Mouse (Mus musculus): Measurements from ENCODE around the gene Pgf.

Pgf gene

DNA sequence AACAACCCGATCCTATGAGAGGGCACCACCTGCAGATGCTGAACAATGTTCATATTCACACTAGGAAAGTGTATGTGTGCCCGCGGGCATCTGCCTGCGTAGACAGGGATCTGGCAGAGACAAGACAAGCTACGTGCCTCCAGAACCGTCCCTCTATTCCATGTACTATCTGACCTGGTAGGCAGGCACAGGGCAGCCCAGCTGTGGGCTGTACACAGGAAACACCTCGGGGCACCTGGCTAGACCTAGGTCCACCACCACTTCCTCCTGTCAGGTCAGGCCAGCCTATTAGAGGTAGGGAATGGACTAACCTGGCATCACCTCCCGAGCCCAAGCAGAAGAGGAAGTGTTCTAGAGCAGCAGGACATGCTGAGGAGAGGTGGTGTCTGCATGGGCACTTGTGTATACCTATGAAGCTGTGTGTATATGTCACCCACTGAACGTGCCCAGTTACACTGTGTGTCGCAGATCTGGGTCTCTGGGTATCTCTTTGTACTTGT lies at the start of gene Pgf:
Pgf (minus strand) TSS at position 51 of the 500 bp plus-strand sequence.
- DNase-seq (ENCODE audit: extremely low read depth, insufficient read length, low spot score): no peak

DNA sequence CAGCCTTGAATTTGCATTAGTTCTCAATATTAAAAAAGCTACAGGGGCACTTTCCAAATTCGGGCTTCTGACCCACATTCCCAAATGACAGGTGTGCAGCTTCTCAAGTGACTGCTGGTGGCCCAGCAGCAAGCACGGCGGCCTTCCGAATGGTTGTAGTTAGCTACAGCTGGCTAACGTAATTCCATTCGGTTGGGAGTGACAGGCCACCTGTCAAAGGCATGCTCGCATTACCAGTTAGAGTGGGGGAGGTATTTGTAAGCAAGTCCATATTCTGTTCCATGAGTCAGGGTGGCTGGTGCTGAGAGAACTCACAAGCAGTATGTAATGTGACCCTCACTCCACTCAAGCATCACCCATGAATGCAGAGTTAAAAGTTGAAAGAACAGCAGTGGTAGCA lies 49.6 kb upstream of the Pgf start:
- DNase-seq (ENCODE audit: extremely low read depth, insufficient read length, low spot score): no peak

DNA sequence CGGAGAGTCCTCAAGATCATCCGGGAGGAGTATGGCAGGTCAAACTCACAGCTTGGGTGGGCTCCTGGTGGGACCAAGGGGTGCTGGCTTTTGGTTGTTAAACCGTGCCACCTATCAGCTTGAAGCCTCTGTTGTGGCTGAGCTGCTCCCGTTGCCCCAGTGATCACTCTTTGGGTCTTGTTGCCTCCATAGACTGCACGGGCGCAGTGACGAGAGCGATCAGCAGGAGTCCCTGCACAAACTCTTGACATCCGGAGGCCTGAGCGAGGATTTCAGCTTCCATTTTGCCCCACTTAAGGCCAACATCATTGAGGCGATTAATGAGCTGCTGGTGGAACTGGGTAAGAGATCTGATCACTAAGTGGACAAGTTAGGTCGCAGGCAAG lies 42.3 kb upstream of the Pgf start:
- DNase-seq (ENCODE audit: extremely low read depth, insufficient read length, low spot score): no peak

DNA sequence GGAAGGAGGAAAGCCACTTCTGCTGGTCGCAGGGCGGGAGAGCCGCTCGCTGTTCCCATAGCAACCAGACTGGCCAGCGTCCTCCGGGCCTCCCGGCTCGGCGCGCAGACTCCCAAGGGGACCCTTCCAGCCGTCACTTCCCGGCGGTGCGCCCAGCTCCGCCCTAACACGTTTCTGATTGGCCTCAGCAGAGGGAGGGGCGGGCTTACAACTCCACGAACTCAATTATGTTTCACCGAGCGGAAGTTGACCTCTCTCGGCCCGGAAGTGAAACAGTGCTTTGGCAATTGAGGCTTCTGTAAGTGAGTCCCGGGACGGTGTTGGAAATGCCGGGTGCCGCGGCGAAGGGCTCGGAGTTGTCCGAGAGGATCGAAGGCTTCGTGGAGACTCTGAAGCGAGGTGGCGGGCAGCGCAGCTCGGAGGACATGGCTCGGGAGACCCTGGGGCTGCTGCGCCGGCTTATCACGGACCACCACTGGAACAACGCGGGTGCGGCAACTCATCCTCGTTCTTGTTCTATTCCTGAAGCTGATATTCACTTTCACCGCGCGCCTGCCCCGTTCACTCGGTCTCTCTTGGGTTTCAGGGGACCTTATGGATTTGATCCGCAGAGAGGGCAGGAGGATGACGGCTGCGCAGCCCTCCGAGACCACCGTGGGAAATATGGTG lies 41.8 kb upstream of the Pgf start, which contains the start of gene Eif2b2:
Eif2b2 (plus strand) TSS at position 246 of the 669 bp plus-strand sequence.
- DNase-seq (ENCODE audit: extremely low read depth, insufficient read length, low spot score): peak; percentile 98

DNA sequence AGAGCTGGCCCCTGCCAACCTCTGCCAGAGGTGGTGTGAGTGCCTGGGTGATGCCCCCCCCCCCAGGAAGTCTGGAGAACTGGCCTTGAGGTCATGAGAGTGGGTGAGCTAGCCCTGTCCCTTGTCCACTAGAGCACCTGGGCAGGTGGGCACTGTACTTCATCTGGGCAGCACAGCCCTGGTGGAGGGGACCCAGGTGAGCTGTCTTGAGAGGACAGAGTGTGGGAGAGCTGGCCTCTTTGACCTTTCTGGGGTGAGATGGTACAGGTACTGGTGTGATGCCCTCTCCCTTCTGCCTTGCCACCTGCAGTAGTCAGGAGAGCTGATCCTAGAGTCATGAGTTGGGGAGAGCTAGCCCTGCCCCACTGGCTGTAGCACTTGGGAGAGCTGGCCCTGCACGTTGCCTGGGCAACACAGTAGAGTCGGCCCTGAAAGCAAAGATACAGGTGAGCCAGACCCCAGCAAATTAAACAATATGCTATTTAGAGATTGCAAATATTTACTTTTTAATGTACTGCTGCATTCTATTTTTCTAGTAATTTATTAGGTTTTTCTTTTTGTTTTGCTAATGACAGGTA lies 40.2 kb upstream of the Pgf start:
- DNase-seq (ENCODE audit: extremely low read depth, insufficient read length, low spot score): no peak

DNA sequence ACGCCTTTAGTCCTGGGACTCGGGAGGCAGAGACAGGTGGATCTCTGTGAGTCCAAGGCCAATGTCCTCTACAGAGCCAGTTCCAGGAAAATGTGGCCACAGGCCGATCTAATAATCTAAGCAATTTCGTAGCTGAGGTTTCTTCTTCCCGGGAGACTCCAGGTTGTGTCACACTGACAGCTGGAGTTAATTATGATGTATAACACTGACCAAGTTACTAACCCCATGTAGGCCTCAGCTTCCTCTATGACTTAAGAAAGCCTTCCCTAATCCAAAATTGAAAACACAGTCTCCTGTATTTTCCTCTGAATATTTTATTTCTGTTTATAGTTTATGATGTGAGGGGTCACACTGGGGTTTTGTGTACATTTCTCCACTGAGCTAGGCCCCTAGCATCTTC lies 37.4 kb upstream of the Pgf start:
- DNase-seq (ENCODE audit: extremely low read depth, insufficient read length, low spot score): no peak

DNA sequence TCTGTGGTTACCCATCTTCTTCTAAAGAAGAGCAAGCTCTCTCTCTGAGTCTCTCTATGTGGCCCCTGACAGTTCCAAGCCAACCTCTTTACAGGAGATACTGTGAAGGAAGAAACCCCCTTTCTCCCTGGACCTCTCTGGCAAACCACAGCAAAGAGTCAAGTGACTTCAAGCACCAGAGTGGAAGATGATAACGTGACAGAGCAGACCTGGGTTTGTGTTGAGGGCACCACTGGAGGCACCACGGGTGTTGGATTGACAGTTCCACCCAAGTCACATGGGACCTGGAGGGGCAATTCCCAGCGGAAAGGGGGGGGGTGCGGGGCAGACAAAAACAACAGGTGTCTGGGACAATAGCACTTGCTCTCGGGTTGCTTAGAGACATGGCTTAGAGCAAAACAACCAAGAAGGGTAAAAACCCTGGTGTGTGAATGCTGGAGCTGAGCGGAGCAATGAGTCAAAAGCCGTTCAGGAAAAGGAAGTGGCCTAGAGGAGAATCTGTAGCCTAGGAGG lies 31.2 kb upstream of the Pgf start:
- no peak for DNase-seq (ENCODE audit: extremely low read depth, insufficient read length, low spot score)

DNA sequence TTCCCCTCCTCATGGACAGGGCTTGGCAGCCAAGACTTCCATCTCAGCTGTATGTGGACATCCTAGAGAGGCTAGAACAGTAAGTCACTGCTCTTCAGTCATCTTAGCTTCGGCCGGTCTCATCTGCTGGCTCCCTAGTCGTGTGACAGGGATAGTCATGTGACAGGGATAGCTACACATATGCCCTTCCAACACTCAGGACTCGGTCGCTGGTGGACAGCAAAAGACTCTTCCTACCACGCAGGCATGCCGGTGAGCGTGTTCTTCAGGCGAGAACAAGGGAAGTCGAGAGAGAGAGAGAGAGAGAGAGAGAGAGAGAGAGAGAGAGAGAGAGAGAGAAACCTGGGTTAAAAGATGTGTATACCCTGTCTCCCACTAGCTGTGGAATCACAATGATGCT lies 27.8 kb upstream of the Pgf start:
- no peak for DNase-seq (ENCODE audit: extremely low read depth, insufficient read length, low spot score)

DNA sequence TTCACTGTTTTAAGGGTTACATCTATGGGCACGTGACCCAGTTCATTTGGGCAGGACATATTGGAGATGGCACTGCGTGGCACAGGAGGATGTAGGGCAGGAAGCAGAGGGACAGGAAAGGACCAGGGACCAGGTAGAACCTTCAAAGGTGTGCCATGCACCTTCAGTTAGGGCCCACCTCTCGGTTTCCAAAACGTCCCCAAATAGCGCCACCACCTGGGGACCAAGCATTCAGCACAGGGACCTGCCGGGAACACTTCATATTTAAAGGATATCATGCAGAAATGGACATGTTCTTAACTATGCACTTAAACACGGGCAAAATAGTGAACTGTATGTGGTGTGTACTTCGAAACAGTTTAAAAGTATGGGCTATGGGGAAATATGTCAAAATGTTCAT lies 26.5 kb upstream of the Pgf start:
- no peak for DNase-seq (ENCODE audit: extremely low read depth, insufficient read length, low spot score)

DNA sequence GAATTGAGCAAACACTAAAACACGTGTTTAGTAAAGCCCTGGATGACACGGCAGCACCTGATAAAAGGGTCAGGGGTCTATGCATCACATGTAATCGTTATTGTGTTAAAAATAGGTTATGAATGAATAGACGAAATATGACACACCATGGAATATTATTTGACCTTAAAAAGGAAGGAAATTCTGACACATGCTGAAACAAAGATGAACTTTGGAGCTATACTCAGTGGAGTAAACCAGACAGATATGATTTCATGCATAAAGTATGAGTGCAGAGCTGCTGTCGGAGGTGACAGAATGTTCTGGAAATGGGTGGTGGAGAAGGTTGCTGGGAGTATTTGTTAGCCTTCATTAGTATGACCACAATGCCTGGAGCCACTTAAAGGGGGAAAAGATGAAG lies 26.1 kb upstream of the Pgf start:
- no peak for DNase-seq (ENCODE audit: extremely low read depth, insufficient read length, low spot score)

DNA sequence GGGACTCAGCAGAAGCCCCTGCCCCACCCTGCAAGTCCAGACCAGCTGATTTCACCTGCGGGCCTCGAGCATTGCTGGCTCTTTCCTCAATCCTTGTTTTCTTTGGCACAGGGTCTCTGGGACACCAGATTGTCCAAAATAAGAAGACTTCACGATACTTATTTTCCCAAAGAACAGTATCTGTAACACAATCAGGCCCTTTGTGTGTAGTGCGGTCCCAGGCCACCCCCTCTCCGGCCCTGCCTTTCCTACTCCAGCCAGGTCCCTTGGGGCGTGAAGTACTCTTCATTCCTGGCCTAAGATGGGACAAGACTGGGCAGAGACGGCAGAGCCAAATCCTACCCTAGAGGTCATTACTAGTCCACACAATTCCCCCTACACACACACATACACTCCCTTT lies 24.6 kb upstream of the Pgf start:
- peak; percentile 82 for DNase-seq (ENCODE audit: extremely low read depth, insufficient read length, low spot score)

DNA sequence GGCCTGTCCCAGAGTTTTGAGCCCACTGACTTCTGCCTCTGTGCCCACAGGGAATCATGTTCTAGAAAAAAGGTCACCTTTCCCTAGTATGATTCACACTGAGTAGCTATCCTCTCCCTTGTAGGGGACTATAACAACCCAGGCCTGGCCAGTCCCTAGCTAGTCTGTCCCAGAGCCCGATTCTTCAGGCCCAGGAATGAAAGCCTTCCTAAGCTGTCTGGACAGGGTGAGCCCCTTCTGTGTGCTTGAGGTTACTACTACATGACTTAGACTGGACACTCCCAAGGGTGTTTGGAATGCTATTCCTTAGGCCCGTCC lies 24.2 kb upstream of the Pgf start:
- no peak for DNase-seq (ENCODE audit: extremely low read depth, insufficient read length, low spot score)

DNA sequence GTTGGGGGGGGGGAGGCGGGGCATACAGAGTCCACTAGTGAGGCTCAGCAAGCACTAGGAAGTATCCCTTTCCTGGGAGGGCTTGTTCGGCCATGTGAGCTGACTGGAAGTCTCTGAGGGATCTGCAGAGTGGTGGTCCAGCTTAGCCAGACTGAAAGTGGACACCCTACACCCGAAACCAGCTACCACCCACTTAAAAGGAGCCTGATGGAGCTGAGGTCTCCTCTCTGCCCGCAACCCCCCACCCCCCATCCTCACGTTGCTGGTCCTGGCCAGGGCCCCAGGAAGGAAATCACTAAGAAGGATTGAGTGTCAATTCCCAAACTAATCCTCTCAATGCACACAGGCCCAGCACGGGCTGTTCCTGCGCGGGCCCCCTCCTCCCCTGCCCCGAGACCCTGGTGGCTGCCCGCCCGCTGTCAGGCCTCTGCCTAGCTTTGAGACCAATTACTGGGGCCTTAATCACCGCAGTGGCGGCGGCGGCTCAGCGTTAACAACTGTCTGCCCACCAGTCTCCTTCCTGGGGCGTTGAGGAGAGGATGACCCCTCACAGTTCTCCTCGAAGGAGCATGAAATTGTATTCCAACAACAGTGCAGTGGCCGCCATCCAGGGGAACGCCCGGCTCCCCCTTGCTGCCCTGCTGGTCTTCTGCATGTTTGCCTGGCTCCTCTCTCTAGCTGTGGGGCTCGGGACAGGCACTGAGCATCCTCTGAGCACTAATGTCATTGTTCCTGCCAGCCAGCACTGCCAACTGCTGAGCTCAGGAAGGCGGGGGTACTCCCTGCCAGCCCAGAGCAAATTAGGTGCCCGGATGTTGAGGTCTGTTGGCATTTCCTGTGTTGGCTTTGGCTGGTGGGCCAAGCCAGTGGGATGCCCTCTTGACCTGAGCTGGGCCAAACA lies 23.6 kb upstream of the Pgf start:
- DNase-seq (ENCODE audit: extremely low read depth, insufficient read length, low spot score): peak; percentile 91

DNA sequence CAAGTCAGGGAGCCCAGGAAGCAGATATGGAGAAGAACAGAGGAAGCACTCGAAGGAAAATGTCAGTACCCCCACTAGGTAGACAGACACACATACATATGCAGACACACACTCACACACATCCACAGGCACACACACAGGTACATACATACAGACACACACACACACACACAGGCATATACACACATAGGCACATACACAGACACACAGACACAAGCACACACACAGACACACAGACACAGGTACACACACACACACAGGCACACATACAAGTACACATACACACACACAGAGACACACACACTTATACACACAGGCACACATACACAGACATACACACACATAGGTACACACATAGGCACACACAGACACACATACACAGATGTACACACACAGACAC lies 22.4 kb upstream of the Pgf start:
- no peak for DNase-seq (ENCODE audit: extremely low read depth, insufficient read length, low spot score)

DNA sequence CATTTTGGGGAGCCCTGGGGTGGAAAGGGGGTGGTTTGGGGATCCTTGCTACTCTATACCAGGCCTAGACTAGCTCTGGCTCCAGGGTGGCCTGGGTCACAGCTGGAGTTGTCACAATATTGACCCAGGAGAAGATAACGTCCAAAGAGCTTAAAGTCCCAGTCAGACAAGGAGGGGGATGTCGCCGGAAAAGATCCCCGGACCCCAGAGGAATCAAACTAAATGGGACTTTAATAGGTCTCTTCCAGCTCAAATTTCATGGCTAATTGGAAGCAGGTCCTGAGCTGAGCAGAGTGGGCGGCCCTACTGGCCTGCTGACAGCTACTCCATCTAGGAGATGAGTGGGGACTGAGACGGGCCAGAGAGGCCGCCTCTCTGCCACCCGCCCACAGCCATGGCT lies 20.3 kb upstream of the Pgf start:
- no peak for DNase-seq (ENCODE audit: extremely low read depth, insufficient read length, low spot score)

DNA sequence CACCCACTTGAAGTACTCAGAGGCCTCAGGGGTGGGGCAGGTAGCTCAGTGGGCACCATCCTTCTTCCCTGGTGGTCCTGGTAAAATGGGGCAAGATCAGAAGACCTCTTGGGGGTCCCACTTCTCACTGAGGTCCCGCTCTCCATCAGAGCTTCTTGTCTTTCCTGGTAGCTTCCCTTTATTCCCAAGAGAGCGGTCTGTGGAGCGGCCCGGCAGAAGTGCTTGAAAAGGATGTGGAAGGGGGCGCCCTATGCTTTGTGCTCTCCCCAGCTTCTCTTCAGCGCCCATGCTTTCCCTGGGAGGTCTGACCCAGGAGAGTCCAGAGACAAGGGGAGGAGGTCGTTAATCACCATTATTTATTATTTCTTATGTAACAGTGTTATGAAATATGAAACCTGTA lies 19.8 kb upstream of the Pgf start:
- DNase-seq (ENCODE audit: extremely low read depth, insufficient read length, low spot score): no peak

DNA sequence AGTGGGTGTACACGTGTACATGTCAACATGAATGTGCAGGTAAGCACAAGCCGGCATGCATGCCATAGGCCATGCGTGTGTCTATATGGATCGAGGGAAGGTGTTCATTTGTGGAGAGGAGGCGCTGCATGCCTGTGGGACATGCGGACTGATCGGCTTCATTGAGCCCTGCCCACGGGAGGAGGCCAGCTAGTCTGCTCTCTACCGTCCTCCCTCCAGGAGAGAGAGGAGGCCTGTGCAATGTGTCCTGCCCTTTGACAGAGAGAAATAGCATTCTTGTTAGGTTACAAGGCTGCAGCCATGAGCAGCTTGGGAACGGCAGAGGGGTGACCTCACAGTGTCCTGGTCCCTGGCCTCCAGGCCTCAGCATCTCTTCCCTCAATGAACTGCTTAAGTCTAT lies 18.6 kb upstream of the Pgf start:
- DNase-seq (ENCODE audit: extremely low read depth, insufficient read length, low spot score): no peak

DNA sequence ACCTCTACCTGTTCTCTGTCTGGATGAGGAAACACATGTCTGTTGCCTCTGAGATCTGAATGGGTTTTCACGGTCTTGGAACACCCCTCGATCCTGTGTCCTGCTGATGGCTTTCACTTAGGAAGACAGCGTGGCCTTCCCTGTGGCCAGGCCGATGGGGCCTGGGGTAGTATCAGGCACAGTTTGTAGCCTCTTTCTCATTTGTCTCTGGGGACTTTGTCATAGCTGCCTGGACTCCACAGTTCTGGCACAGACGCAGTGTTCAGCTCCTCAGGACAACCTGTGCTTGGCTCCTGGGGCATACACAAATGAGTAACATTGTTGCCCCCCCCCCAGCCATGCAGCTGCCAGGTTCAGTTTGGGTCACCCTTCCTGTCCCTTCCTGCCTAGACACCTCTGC lies 17.5 kb upstream of the Pgf start:
- DNase-seq (ENCODE audit: extremely low read depth, insufficient read length, low spot score): no peak

DNA sequence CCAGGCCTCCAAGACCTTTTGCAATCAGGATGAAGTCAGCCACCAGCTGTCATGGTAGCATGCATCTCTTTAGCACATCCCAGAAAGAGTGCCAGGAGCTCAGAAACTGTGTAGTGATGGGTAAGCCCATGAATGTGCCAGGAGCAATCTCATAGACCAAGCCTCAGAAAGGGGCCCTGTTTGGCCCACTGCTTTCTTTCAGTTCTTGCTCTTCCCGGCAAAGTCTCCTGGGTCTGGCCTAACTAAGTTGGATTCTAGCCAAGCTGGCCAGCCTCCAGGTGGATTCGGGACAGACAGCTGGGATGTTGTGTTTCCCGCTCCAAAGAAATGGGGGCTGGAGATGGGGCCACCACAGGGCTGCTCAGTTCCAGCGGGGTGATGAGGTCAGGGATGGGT lies 17.0 kb upstream of the Pgf start:
- DNase-seq (ENCODE audit: extremely low read depth, insufficient read length, low spot score): peak; percentile 36

DNA sequence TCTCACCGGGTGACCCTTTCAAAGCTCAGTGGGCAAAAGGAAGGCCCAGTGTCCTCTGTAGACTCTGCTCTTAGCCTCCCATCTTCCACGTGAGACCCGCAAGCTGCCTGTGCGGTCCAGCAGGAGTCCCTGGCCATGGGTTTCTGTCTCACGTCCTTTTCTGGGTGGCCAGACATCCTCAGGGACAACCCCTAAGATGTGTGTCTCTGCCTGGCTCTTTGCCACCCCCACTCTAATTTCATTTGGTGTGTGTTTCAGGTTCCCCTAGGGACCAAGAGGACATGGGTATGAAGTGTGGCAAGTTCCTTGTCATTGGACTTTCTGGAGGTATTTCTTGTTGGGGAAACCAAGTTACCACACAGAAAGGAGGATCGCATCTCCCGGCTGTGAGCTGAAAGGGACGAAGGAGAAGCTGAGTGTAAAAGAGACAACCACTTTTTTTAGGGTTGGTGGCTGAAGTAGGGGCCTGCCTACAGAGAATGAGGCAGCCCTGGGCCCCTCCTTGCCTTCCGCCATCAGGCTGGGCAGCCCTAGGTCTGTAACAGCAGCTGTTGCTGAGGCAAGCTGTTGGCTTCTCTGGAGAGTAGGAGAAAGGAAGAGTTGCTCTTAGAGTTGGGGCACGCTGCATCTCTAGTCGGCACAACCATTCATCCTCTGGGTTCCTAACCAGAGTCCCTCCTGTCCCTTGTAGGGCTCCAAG lies 16.5 kb upstream of the Pgf start:
- DNase-seq (ENCODE audit: extremely low read depth, insufficient read length, low spot score): no peak

DNA sequence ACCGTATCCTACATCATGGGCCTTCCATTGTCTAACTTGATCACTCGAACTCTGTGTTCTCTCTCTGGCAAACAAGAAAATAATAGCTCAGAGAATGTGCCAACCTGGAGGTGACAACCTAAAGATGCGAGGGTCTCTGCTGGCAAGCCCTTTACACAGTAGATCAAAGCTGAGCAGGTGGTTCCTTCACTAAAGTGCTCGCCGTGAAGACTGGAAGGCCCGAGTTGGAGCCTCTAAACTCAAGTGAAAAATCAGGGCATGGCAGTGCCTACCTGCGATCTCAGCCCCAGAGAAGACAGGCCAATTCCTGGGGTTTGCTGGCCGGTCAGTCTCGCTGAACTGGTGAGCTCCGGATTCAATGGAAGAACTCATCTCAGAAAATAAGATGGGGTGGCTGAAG lies 15.6 kb upstream of the Pgf start:
- DNase-seq (ENCODE audit: extremely low read depth, insufficient read length, low spot score): no peak

All from 3134 (cell line).